Mouse (Mus musculus) testis, adult 2 months (tissue): ENCODE data around the gene Zfp219.

Source experiments
- CTCF ChIP-seq: fragments of 200-500 bp; IDR thresholded peaks from 2 replicates; pipeline ENCODE4 v1.5.1; 2012; ENCODE audit warnings: low read depth, mild to moderate bottlenecking, inconsistent platforms, low read length, moderate library complexity; ENCODE audit not compliant: control insufficient read depth, insufficient read depth, insufficient replicate concordance
- POLR2A ChIP-seq: fragments of 200-500 bp; IDR thresholded peaks from 2 replicates; pipeline ENCODE4 v1.6.1; 2012; ENCODE audit warnings: low read depth, mild to moderate bottlenecking, inconsistent platforms, low read length, moderate library complexity; ENCODE audit not compliant: control insufficient read depth

- no peak for TF ChIP-seq CTCF
- TF ChIP-seq POLR2A: no peak
Observed at GRCm38 (mm10) chr14:52024133-52024532, 3.6 kb upstream of the Zfp219 start.
